Mouse (Mus musculus) neural tube, embryonic 15.5 days (tissue): ENCODE measurements around the gene Ift81. TPM values are rescaled to one million over a fixed set of nuclear protein-coding genes. Genes with fewer than 3 reads are reported as not detected.
A peak's percentile ranks its signal among the peaks of the same experiment; 100 is the strongest.

Experiments used
- ATAC-seq: fragments of 200-750 bp; cut with Nextera tagmentation; 2 replicates; pipeline ENCODE4 v1.8.0; 2017; ENCODE audit warnings: mild to moderate bottlenecking, moderate TSS enrichment, moderate library complexity; ENCODE audit not compliant: low FRiP score
- H3K27ac ChIP-seq: fragments of 300-500 bp; sonication (generic); replicated peaks from 2 replicates; pipeline ENCODE4 v1.5.1; 2015; ENCODE audit warnings: mild to moderate bottlenecking, inconsistent platforms
- H3K27me3 ChIP-seq: fragments of 300-500 bp; sonication (generic); replicated peaks from 2 replicates; pipeline ENCODE4 v1.6.1; 2015; ENCODE audit warnings: inconsistent platforms
- H3K36me3 ChIP-seq: fragments of 300-500 bp; sonication (generic); 2 replicates; pipeline ENCODE4 v1.6.1; 2015; ENCODE audit warnings: inconsistent platforms
- H3K4me1 ChIP-seq: fragments of 300-500 bp; sonication (generic); 2 replicates; pipeline ENCODE4 v1.6.1; 2015; ENCODE audit warnings: inconsistent platforms
- H3K4me2 ChIP-seq: fragments of 300-500 bp; sonication (generic); 2 replicates; pipeline ENCODE4 v1.6.1; 2015; ENCODE audit warnings: inconsistent platforms, mild to moderate bottlenecking, moderate library complexity
- H3K4me3 ChIP-seq: fragments of 300-500 bp; sonication (generic); replicated peaks from 2 replicates; pipeline ENCODE4 v1.5.1; 2015; ENCODE audit warnings: mild to moderate bottlenecking, inconsistent platforms
- H3K9ac ChIP-seq: fragments of 300-500 bp; sonication (generic); replicated peaks from 2 replicates; pipeline ENCODE4 v1.6.1; 2015; ENCODE audit warnings: mild to moderate bottlenecking, inconsistent platforms
- H3K9me3 ChIP-seq: fragments of 300-500 bp; sonication (generic); replicated peaks from 2 replicates; pipeline ENCODE4 v1.6.1; 2016; ENCODE audit warnings: inconsistent platforms
- WGBS: fragments of 180-500 bp; shearing (Covaris S2); methylation state at CpG from one replicate; pipeline ENCODE4 v1.1.7; 2015; ENCODE audit warnings: mixed read lengths; 5-methylcytosine and 5-hydroxymethylcytosine counted together
- polyA plus RNA-seq: library from polyadenylated mRNA; unstranded; fragments of >200 nt; fragmentation: Nextera tagmentation; extraction: Ambion mirVana; gene quantifications from 2 replicates; pipeline ENCODE4 v1.2.1, GENCODE M21; 2015

The Ift81 gene
- polyA plus RNA-seq, 1 experiment from 2014 or later, result 59.2 TPM

GRCm38 (mm10) chr5:122624952-122625479, 10.7 kb upstream of the Ift81 start:
- H3K9me3 ChIP-seq, result no peaks in the 10 kb centered on the region
- H3K9ac ChIP-seq, result no peak overlapping the region
- WGBS, result 90% methylated on average over 11 of the region's 11 CpGs
- H3K27ac ChIP-seq, result no peak overlapping the region
- no peak for ATAC-seq
- H3K36me3 ChIP-seq, result no peaks in the 10 kb centered on the region
- H3K4me3 ChIP-seq, result no peak overlapping the region
- peaks cover 11% of the 10 kb centered on the region for H3K4me1 ChIP-seq
- no peak overlapping the region for H3K4me2 ChIP-seq
- no peaks in the 10 kb centered on the region for H3K27me3 ChIP-seq

DNA sequence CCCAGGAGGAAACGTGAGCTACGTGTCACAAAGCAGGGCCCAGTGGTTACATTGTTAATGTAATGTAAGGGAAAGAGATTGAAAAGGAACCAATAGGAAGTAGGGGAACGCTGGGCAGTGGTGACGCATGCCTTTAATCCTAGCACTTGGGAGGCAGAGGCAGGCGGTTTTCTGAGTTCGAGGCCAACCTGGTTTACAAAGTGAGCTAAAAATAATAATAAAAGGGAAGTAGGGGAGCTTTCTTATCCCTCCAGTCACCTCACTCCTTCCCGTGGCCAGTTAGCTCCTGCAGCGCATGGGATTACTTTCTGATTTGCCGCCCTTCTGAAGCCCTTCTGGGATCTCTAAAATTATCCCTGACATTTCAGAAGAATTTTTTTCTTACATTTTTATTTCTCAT, 9.5 kb upstream of the Ift81 start:
- no peak for ATAC-seq
- Histone ChIP-seq H3K4me3 (no peak overlapping the region), H3K27me3 (no peaks in the 10 kb centered on the region), H3K9me3 (no peaks in the 10 kb centered on the region), H3K27ac (no peak overlapping the region), H3K4me1 (peaks cover 11% of the 10 kb centered on the region), H3K36me3 (no peaks in the 10 kb centered on the region), H3K4me2 (no peak overlapping the region), H3K9ac (no peak overlapping the region)
- WGBS, result 82% methylated on average over 9 of the region's 9 CpGs

GRCm38 (mm10) chr5:122622526-122622925, 8.2 kb upstream of the Ift81 start:
- no peak for ATAC-seq
- 92% methylated on average over 5 of the region's 5 CpGs for WGBS
- Histone ChIP-seq H3K9me3 (no peaks in the 10 kb centered on the region), H3K36me3 (no peaks in the 10 kb centered on the region), H3K27ac (no peak overlapping the region), H3K9ac (no peak overlapping the region), H3K4me3 (no peak overlapping the region), H3K4me1 (peaks cover 11% of the 10 kb centered on the region), H3K27me3 (no peaks in the 10 kb centered on the region), H3K4me2 (no peak overlapping the region)

GRCm38 (mm10) chr5:122621376-122621886, 7.1 kb upstream of the Ift81 start:
- H3K9ac ChIP-seq, result no peak overlapping the region
- H3K4me2 ChIP-seq, result no peak overlapping the region
- peak overlapping the region; percentile 52 for H3K27ac ChIP-seq
- no peak for ATAC-seq
- H3K36me3 ChIP-seq, result no peaks in the 10 kb centered on the region
- H3K27me3 ChIP-seq, result no peaks in the 10 kb centered on the region
- no peak overlapping the region for H3K4me3 ChIP-seq
- peaks cover 11% of the 10 kb centered on the region for H3K4me1 ChIP-seq
- WGBS, result 26% methylated on average over 7 of the region's 7 CpGs
- no peaks in the 10 kb centered on the region for H3K9me3 ChIP-seq

GRCm38 (mm10) chr5:122619686-122620296, 5.5 kb upstream of the Ift81 start:
- H3K4me3 ChIP-seq, result no peak overlapping the region
- H3K9ac ChIP-seq, result no peak overlapping the region
- peaks cover 13% of the 10 kb centered on the region for H3K4me1 ChIP-seq
- H3K27me3 ChIP-seq, result no peaks in the 10 kb centered on the region
- 80% methylated on average over 9 of the region's 9 CpGs for WGBS
- no peak overlapping the region for H3K27ac ChIP-seq
- H3K9me3 ChIP-seq, result no peaks in the 10 kb centered on the region
- ATAC-seq, result no peak
- H3K36me3 ChIP-seq, result no peaks in the 10 kb centered on the region
- no peak overlapping the region for H3K4me2 ChIP-seq

- no peak for ATAC-seq
- Histone ChIP-seq H3K9me3 (no peaks in the 10 kb centered on the region), H3K4me2 (no peak overlapping the region), H3K27me3 (no peaks in the 10 kb centered on the region), H3K9ac (no peak overlapping the region), H3K4me3 (no peak overlapping the region), H3K4me1 (peaks cover 28% of the 10 kb centered on the region), H3K27ac (no peak overlapping the region), H3K36me3 (no peaks in the 10 kb centered on the region)
- WGBS, result 80% methylated on average over 5 of the region's 5 CpGs
Measured at GRCm38 (mm10) chr5:122617718-122618117, 3.4 kb upstream of the Ift81 start.

DNA sequence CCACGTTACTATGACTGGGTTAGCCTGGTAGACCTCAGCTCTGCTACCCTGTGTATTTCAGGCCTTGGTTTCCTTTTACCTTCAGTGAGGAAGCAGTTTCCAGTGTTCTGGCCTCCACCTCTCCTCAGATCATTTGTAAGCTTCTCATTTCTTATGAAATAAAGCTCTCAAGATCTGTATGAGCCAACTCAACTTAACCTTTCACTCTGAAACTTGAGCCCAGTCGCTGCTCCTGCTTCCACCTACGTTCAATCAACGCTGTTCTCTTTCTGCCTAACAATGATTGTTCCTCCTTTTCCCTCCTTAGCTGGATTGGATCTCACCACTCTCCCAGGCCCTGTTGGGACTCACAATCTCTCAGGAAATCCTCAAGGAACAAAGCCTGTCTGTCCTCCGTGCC, 2.7 kb downstream of the Ift81 start:
- Histone ChIP-seq H3K27ac (peak overlapping the region; percentile 30; the same call in 1 of the 2 replicates), H3K4me2 (no peak overlapping the region), H3K27me3 (no peaks in the 10 kb centered on the region), H3K36me3 (peaks cover 18% of the 10 kb centered on the region), H3K9ac (no peak overlapping the region), H3K9me3 (no peaks in the 10 kb centered on the region), H3K4me3 (no peak overlapping the region), H3K4me1 (peaks cover 29% of the 10 kb centered on the region)
- 76% methylated on average over 5 of the region's 5 CpGs for WGBS
- no peak for ATAC-seq

DNA sequence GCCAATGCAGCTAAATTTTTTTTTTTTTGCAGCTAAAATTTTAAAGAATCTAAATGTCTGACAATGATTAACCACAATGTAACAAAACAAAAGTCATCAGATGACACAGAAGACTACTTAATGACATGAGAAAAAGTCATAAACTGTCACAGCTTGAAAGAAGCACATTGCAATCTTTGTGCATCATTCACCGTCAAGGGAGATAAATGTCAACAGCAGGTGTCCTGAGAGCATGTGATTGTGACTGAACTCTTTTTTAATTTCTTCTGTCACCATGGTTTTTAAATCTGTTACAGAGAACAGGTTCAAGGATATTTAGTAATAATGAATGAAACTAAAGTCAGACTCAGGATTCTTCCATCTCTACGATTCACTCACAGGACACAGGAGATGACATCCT, 9.4 kb downstream of the Ift81 start:
- no peaks in the 10 kb centered on the region for H3K27me3 ChIP-seq
- peaks cover 57% of the 10 kb centered on the region for H3K36me3 ChIP-seq
- no peak overlapping the region for H3K9ac ChIP-seq
- no peak overlapping the region for H3K4me2 ChIP-seq
- no peaks in the 10 kb centered on the region for H3K9me3 ChIP-seq
- no peak overlapping the region for H3K27ac ChIP-seq
- no peak for ATAC-seq
- no peak overlapping the region for H3K4me3 ChIP-seq
- no peaks in the 10 kb centered on the region for H3K4me1 ChIP-seq
- 74% methylated on average over 2 of the region's 2 CpGs for WGBS

- H3K36me3 ChIP-seq, result peaks cover 66% of the 10 kb centered on the region
- H3K4me1 ChIP-seq, result no peaks in the 10 kb centered on the region
- no peaks in the 10 kb centered on the region for H3K9me3 ChIP-seq
- no peak overlapping the region for H3K4me2 ChIP-seq
- 84% methylated on average over 11 of the region's 11 CpGs for WGBS
- no peak overlapping the region for H3K27ac ChIP-seq
- no peak overlapping the region for H3K4me3 ChIP-seq
- no peaks in the 10 kb centered on the region for H3K27me3 ChIP-seq
- no peak for ATAC-seq
- no peak overlapping the region for H3K9ac ChIP-seq
Measured at GRCm38 (mm10) chr5:122602233-122602632, 12.1 kb downstream of the Ift81 start.

- WGBS, result 90% methylated on average over 4 of the region's 4 CpGs
- no peaks in the 10 kb centered on the region for H3K27me3 ChIP-seq
- ATAC-seq, result no peak
- H3K4me1 ChIP-seq, result no peaks in the 10 kb centered on the region
- H3K4me2 ChIP-seq, result no peak overlapping the region
- no peaks in the 10 kb centered on the region for H3K9me3 ChIP-seq
- H3K27ac ChIP-seq, result no peak overlapping the region
- no peak overlapping the region for H3K9ac ChIP-seq
- H3K36me3 ChIP-seq, result peaks cover 53% of the 10 kb centered on the region
- no peak overlapping the region for H3K4me3 ChIP-seq
Measured at GRCm38 (mm10) chr5:122595470-122595869, 18.8 kb downstream of the Ift81 start.

DNA sequence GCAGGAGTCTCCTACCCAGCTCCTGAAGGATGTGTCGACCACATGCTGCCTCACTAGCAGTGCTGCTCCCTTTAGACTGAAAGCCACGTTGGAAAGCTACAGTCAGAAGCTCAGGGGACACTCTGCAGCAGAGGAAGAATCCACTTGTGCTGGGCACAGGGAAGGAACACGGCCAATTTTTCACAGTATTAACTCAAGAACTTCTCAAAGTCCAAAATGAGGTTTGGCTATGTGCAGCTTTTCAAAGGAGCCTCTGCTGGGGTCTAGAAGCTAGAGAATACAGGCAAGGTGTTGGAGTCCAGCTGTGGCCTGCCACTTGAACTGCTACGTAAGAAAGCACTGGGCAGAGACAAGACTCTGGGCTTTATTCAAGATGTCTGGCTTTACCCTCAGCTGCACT, 24.4 kb downstream of the Ift81 start:
- H3K4me2 ChIP-seq, result no peak overlapping the region
- 80% methylated on average over 4 of the region's 4 CpGs for WGBS
- H3K9ac ChIP-seq, result no peak overlapping the region
- no peak overlapping the region for H3K4me3 ChIP-seq
- H3K4me1 ChIP-seq, result no peaks in the 10 kb centered on the region
- no peak for ATAC-seq
- H3K9me3 ChIP-seq, result no peaks in the 10 kb centered on the region
- no peak overlapping the region for H3K27ac ChIP-seq
- H3K36me3 ChIP-seq, result peaks cover 29% of the 10 kb centered on the region
- no peaks in the 10 kb centered on the region for H3K27me3 ChIP-seq

GRCm38 (mm10) chr5:122585546-122585945, 28.8 kb downstream of the Ift81 start:
- Histone ChIP-seq H3K9ac (no peak overlapping the region), H3K9me3 (no peaks in the 10 kb centered on the region), H3K4me1 (no peaks in the 10 kb centered on the region), H3K36me3 (peaks cover 21% of the 10 kb centered on the region), H3K4me2 (no peak overlapping the region), H3K27ac (no peak overlapping the region), H3K4me3 (no peak overlapping the region), H3K27me3 (no peaks in the 10 kb centered on the region)
- ATAC-seq, result no peak
- WGBS, result 91% methylated on average over 9 of the region's 9 CpGs
